Mouse (Mus musculus) cerebellum, adult 2 months (tissue): Measurements from ENCODE around the gene Zbtb40. TPM values are rescaled to one million over a fixed set of nuclear protein-coding genes. Genes with fewer than 3 reads are reported as not detected.

Source experiments
- DNase-seq, 2 experiments: peaks; one replicate each; pipeline ENCODE4 v3.0.0; 2021
- H3K27ac ChIP-seq: fragments of 200-500 bp; 2 replicates; pipeline ENCODE4 v1.5.1; 2012; ENCODE audit warnings: low read length, control low read depth, inconsistent platforms; ENCODE audit not compliant: insufficient read depth
- H3K27me3 ChIP-seq: fragments of 200-500 bp; 2 replicates; pipeline ENCODE4 v1.6.1; 2012; ENCODE audit warnings: inconsistent platforms, mild to moderate bottlenecking, low read length, moderate library complexity; ENCODE audit not compliant: control insufficient read depth, insufficient read depth
- H3K4me1 ChIP-seq: fragments of 200-500 bp; 2 replicates; pipeline ENCODE4 v1.6.1; 2011; ENCODE audit warnings: low read length; ENCODE audit not compliant: control insufficient read depth, insufficient read depth
- H3K4me3 ChIP-seq: fragments of 200-500 bp; replicated peaks from 2 replicates; pipeline ENCODE3; 2011; ENCODE audit warnings: mild to moderate bottlenecking, low read depth, low read length, control low read depth; ENCODE audit not compliant: insufficient read depth
- CTCF ChIP-seq: fragments of 200-500 bp; IDR thresholded peaks from 2 replicates; pipeline ENCODE4 v1.5.1; 2011; ENCODE audit warnings: low read depth, mild to moderate bottlenecking, control low read depth, low read length, moderate library complexity, borderline replicate concordance; ENCODE audit not compliant: insufficient read depth
- POLR2A ChIP-seq: fragments of 200-500 bp; IDR thresholded peaks from 2 replicates; pipeline ENCODE4 v1.6.1; 2011; ENCODE audit warnings: low read length, control low read depth, borderline replicate concordance; ENCODE audit not compliant: insufficient read depth
- WGBS: fragments of 180-500 bp; shearing (Covaris S2); methylation state at CpG from one replicate; pipeline ENCODE4 v1.1.7; 2018; 5-methylcytosine and 5-hydroxymethylcytosine counted together
- polyA plus RNA-seq: library from polyadenylated mRNA; depleted of rRNA; stranded (reverse); fragments of >200 nt; gene quantifications from 2 replicates; pipeline ENCODE4 v1.2.3, GENCODE M21; 2012; rRNA removed

Gene Zbtb40
- polyA plus RNA-seq, 1 experiment: 10.2 TPM

- DNase-seq: peak; percentile 77 to 81
- WGBS: 10% methylated on average over 18 of the region's 18 CpGs
- H3K4me1 ChIP-seq: peaks cover 32% of the 10 kb centered on the region
- H3K27ac ChIP-seq: peak overlapping the region; percentile 21; the same call in 1 of the 2 replicates
- no peak for TF ChIP-seq CTCF
- TF ChIP-seq POLR2A: no peak
- no peak overlapping the region for H3K4me3 ChIP-seq
- no peaks in the 10 kb centered on the region for H3K27me3 ChIP-seq
Measured at GRCm38 (mm10) chr4:136942761-136943160, 105.8 kb downstream of the Zbtb40 start.

GRCm38 (mm10) chr4:136937935-136938334 lies 110.7 kb downstream of the Zbtb40 start:
- H3K4me1 ChIP-seq: peaks cover 28% of the 10 kb centered on the region
- WGBS: 68% methylated on average over 5 of the region's 5 CpGs
- H3K4me3 ChIP-seq: no peak overlapping the region
- DNase-seq: no peak
- no peak overlapping the region for H3K27ac ChIP-seq
- H3K27me3 ChIP-seq: no peaks in the 10 kb centered on the region
- TF ChIP-seq CTCF (no peak), POLR2A (no peak)

GRCm38 (mm10) chr4:136937344-136937743 lies 111.3 kb downstream of the Zbtb40 start:
- H3K27ac ChIP-seq: no peak overlapping the region
- peak; percentile 89 for TF ChIP-seq CTCF
- TF ChIP-seq POLR2A: no peak
- H3K4me1 ChIP-seq: peaks cover 25% of the 10 kb centered on the region
- H3K4me3 ChIP-seq: no peak overlapping the region
- 36% methylated on average over 4 of the region's 4 CpGs for WGBS
- no peaks in the 10 kb centered on the region for H3K27me3 ChIP-seq
- DNase-seq: peak; percentile 69 to 79

- Histone ChIP-seq H3K4me1 (peaks cover 24% of the 10 kb centered on the region), H3K4me3 (no peak overlapping the region), H3K27ac (no peak overlapping the region), H3K27me3 (no peaks in the 10 kb centered on the region)
- TF ChIP-seq CTCF: no peak
- no peak for TF ChIP-seq POLR2A
- WGBS: 61% methylated on average over 18 of the region's 18 CpGs
- no peak for DNase-seq
Measured at GRCm38 (mm10) chr4:136934746-136935613, 113.6 kb downstream of the Zbtb40 start.

- DNase-seq: no peak
- Histone ChIP-seq H3K27me3 (no peaks in the 10 kb centered on the region), H3K4me1 (peaks cover 9% of the 10 kb centered on the region), H3K4me3 (no peak overlapping the region), H3K27ac (no peak overlapping the region)
- TF ChIP-seq CTCF (no peak), POLR2A (no peak)
- 79% methylated on average over 8 of the region's 8 CpGs for WGBS
Measured at GRCm38 (mm10) chr4:136930474-136930873, 118.1 kb downstream of the Zbtb40 start.

Other genes starting within 250 kb of the Zbtb40 start
- 29.1 and 35.4 TPM in 2 replicates for gene Ephb2, start 212.8 kb downstream of the Zbtb40 start, polyA plus RNA-seq
- 41.8 and 46.8 TPM in 2 replicates for gene C1qb, start 162.6 kb downstream of the Zbtb40 start, polyA plus RNA-seq
- 26.6 and 28.6 TPM in 2 replicates for gene C1qc, start 155.7 kb downstream of the Zbtb40 start, polyA plus RNA-seq
- gene C1qa, start 150.0 kb downstream of the Zbtb40 start, polyA plus RNA-seq: 30.2 and 34.0 TPM in 2 replicates
- gene Epha8, start 92.0 kb downstream of the Zbtb40 start, polyA plus RNA-seq: 44.5 and 51.9 TPM in 2 replicates
- 1.7 and 2.1 TPM in 2 replicates for gene Wnt4, start 228.7 kb upstream of the Zbtb40 start, polyA plus RNA-seq